Mouse (Mus musculus) CH12.LX (cell line): ENCODE measurements around the gene Hfm1. TPM values are rescaled to one million over a fixed set of nuclear protein-coding genes. Genes with fewer than 3 reads are reported as not detected.

ENCODE experiments used
- DNase-seq: peaks from one replicate; pipeline ENCODE4 v3.0.0-alpha.2; 2013; ENCODE audit errors: extremely low read depth
- H3K27ac ChIP-seq: 2 replicates; pipeline ENCODE4 v1.5.1; 2012; ENCODE audit warnings: low read depth, mild to moderate bottlenecking, control low read depth, moderate library complexity; ENCODE audit not compliant: insufficient read depth
- H3K27me3 ChIP-seq: replicated peaks from 2 replicates; pipeline ENCODE3; 2012; ENCODE audit warnings: inconsistent platforms
- H3K36me3 ChIP-seq, 2 experiments: replicated peaks in 1 of 2; 2 replicates each; pipeline versions ENCODE3 to v1.6.1; 2012; ENCODE audit warnings: inconsistent platforms in 1 of 2, low read length in 1 of 2, mild to moderate bottlenecking in 1 of 2, mixed read lengths in 1 of 2, moderate library complexity in 1 of 2; ENCODE audit not compliant: control insufficient read depth in 1 of 2, insufficient read depth in 1 of 2
- H3K4me1 ChIP-seq, 2 experiments: 2 replicates each; pipeline ENCODE4 v1.6.1; 2012; ENCODE audit warnings: inconsistent platforms in 1 of 2, moderate library complexity in 1 of 2; ENCODE audit not compliant: insufficient read depth in 2 of 2, control insufficient read depth in 1 of 2
- H3K4me2 ChIP-seq: 2 replicates; pipeline ENCODE4 v1.6.1; 2012; ENCODE audit warnings: low read depth, mild to moderate bottlenecking, control low read depth; ENCODE audit not compliant: poor library complexity, insufficient read depth, severe bottlenecking
- H3K4me3 ChIP-seq, 3 experiments: fragments of 150-350 bp in 1 of 3; sonication (generic) in 1 of 3; replicated peaks in 1 of 3; 2 replicates each; pipeline versions ENCODE3 to v1.5.1; 2011 to 2012; ENCODE audit warnings: low read depth in 2 of 3, low read length in 2 of 3, mild to moderate bottlenecking in 2 of 3, moderate library complexity in 2 of 3, control low read depth in 1 of 3, improper control_type of control experiment in 1 of 3, inconsistent platforms in 1 of 3, mixed read lengths in 1 of 3; ENCODE audit not compliant: poor library complexity in 1 of 3
- H3K79me2 ChIP-seq: replicated peaks from 2 replicates; pipeline ENCODE4 v1.6.1; 2012; ENCODE audit warnings: mild to moderate bottlenecking, moderate library complexity; ENCODE audit not compliant: control insufficient read depth, poor library complexity, insufficient read depth, severe bottlenecking; ENCODE audit errors: extremely low read depth
- H3K9ac ChIP-seq: 2 replicates; pipeline ENCODE4 v1.6.1; 2012; ENCODE audit warnings: low read depth, mild to moderate bottlenecking, control low read depth, moderate library complexity; ENCODE audit not compliant: insufficient read depth
- H3K9me3 ChIP-seq: replicated peaks from 2 replicates; pipeline ENCODE3; 2012; ENCODE audit warnings: low read length, inconsistent platforms, mixed read lengths
- BHLHE40 ChIP-seq: IDR thresholded peaks from 2 replicates; pipeline ENCODE4 v1.6.1; 2011; ENCODE audit warnings: mild to moderate bottlenecking, low read depth, low read length, improper control_type of control experiment
- CHD1 ChIP-seq: IDR thresholded peaks from 2 replicates; pipeline ENCODE4 v1.6.1; 2012; ENCODE audit warnings: low read depth, low read length, improper control_type of control experiment, inconsistent platforms
- E2F4 ChIP-seq: IDR thresholded peaks from 2 replicates; pipeline ENCODE4 v1.6.1; 2011; ENCODE audit warnings: low read depth, low read length, improper control_type of control experiment; ENCODE audit not compliant: insufficient replicate concordance
- ELF1 ChIP-seq: IDR thresholded peaks from 2 replicates; pipeline ENCODE4 v1.6.1; 2014; ENCODE audit warnings: low read depth, mild to moderate bottlenecking, inconsistent platforms, low read length, improper control_type of control experiment
- EP300 ChIP-seq: IDR thresholded peaks from 2 replicates; pipeline ENCODE4 v1.6.1; 2011; ENCODE audit warnings: low read length, improper control_type of control experiment
- ETS1 ChIP-seq: conservative IDR thresholded peaks from 2 replicates; pipeline ENCODE4 v1.6.1; 2012; ENCODE audit warnings: low read depth, mild to moderate bottlenecking, inconsistent platforms, low read length, improper control_type of control experiment, moderate library complexity
- GABPA ChIP-seq: IDR thresholded peaks from 2 replicates; pipeline ENCODE4 v1.6.1; 2012; ENCODE audit warnings: low read depth, low read length, improper control_type of control experiment, inconsistent platforms; ENCODE audit not compliant: insufficient replicate concordance
- HCFC1 ChIP-seq: IDR thresholded peaks from 2 replicates; pipeline ENCODE4 v1.6.1; 2012; ENCODE audit warnings: low read depth, mild to moderate bottlenecking, inconsistent platforms, low read length, improper control_type of control experiment
- IRF4 ChIP-seq: IDR thresholded peaks from 2 replicates; pipeline ENCODE4 v1.6.1; 2014; ENCODE audit warnings: low read depth, mild to moderate bottlenecking, inconsistent platforms, low read length, improper control_type of control experiment
- JUN ChIP-seq: IDR thresholded peaks from 2 replicates; pipeline ENCODE4 v1.6.1; 2011; ENCODE audit warnings: low read depth, mild to moderate bottlenecking, low read length, improper control_type of control experiment, moderate library complexity; ENCODE audit not compliant: insufficient read depth
- JUND ChIP-seq: conservative IDR thresholded peaks from 2 replicates; pipeline ENCODE4 v1.6.1; 2011; ENCODE audit warnings: low read depth, low read length, improper control_type of control experiment
- KAT2A ChIP-seq: IDR thresholded peaks from 2 replicates; pipeline ENCODE4 v1.6.1; 2012; ENCODE audit warnings: low read length, improper control_type of control experiment, inconsistent platforms; ENCODE audit not compliant: insufficient replicate concordance
- MAX ChIP-seq: IDR thresholded peaks from 2 replicates; pipeline ENCODE4 v1.6.1; 2011; ENCODE audit warnings: low read length, improper control_type of control experiment
- MAZ ChIP-seq: IDR thresholded peaks from 2 replicates; pipeline ENCODE4 v1.6.1; 2012; ENCODE audit warnings: low read depth, mild to moderate bottlenecking, inconsistent platforms, low read length, improper control_type of control experiment, moderate library complexity
- MYC ChIP-seq: IDR thresholded peaks from 2 replicates; pipeline ENCODE4 v1.6.1; 2011; ENCODE audit warnings: low read depth, mild to moderate bottlenecking, improper control_type of control experiment, low read length
- NELFE ChIP-seq: IDR thresholded peaks from 2 replicates; pipeline ENCODE4 v1.6.1; 2011; ENCODE audit warnings: low read depth, low read length, improper control_type of control experiment
- NRF1 ChIP-seq: IDR thresholded peaks from 2 replicates; pipeline ENCODE4 v1.6.1; 2014; ENCODE audit warnings: low read depth, mild to moderate bottlenecking, inconsistent platforms, low read length, improper control_type of control experiment, moderate library complexity
- PAX5 ChIP-seq: IDR thresholded peaks from 2 replicates; pipeline ENCODE4 v1.6.1; 2012; ENCODE audit warnings: low read length, inconsistent platforms, mixed read lengths
- SIN3A ChIP-seq: IDR thresholded peaks from 2 replicates; pipeline ENCODE4 v1.6.1; 2012; ENCODE audit warnings: low read length, improper control_type of control experiment, inconsistent platforms
- TBP ChIP-seq: conservative IDR thresholded peaks from 2 replicates; pipeline ENCODE4 v1.6.1; 2011; ENCODE audit warnings: low read depth, low read length, improper control_type of control experiment
- TCF12 ChIP-seq: IDR thresholded peaks from 2 replicates; pipeline ENCODE4 v1.6.1; 2014; ENCODE audit warnings: low read depth, mild to moderate bottlenecking, inconsistent platforms, low read length, improper control_type of control experiment
- USF1 ChIP-seq: IDR thresholded peaks from 2 replicates; pipeline ENCODE4 v1.6.1; 2014; ENCODE audit warnings: low read depth, mild to moderate bottlenecking, inconsistent platforms, low read length, improper control_type of control experiment
- ZC3H11A ChIP-seq: IDR thresholded peaks from 2 replicates; pipeline ENCODE4 v1.6.1; 2012; ENCODE audit warnings: low read depth, mild to moderate bottlenecking, inconsistent platforms, low read length, improper control_type of control experiment
- ZKSCAN1 ChIP-seq: IDR thresholded peaks from 2 replicates; pipeline ENCODE4 v1.6.1; 2012; ENCODE audit warnings: low read depth, inconsistent platforms, low read length, improper control_type of control experiment, borderline replicate concordance
- ZNF384 ChIP-seq: IDR thresholded peaks from 2 replicates; pipeline ENCODE4 v1.6.1; 2012; ENCODE audit warnings: low read depth, low read length, improper control_type of control experiment, inconsistent platforms
- dilution Hi-C: fragments of 300-500 bp; cut with MboI; formaldehyde crosslinking; loops from 2 replicates; pipeline ENCODE4 v1.14.3; 2020; ENCODE audit warnings: low sequenced_read_pairs; ENCODE audit not compliant: extremely low pct_unique_long_range_greater_than_20kb, extremely low pct_ligation_motif_present
- in situ Hi-C: fragments of 300-500 bp; cut with MboI; formaldehyde crosslinking; loops from 3 replicates; pipeline ENCODE4 v1.14.3; 2019; ENCODE audit warnings: low sequenced_read_pairs, low pct_ligation_motif_present, low pct_unique_long_range_greater_than_20kb, mixed read lengths
- polyA plus RNA-seq: library from polyadenylated mRNA; unstranded; fragments of >175 nt; gene quantifications from 2 replicates; pipeline ENCODE4 v1.2.1, GENCODE M21; 2012; ENCODE audit warnings: low read depth; ENCODE audit not compliant: insufficient read length
- total RNA-seq, 2 experiments: library from RNA; depleted of rRNA; stranded (reverse); fragments of 300-350 nt in 1 of 2; fragments of >200 nt in 1 of 2; gene quantifications; 2 replicates each; pipeline ENCODE4 v1.2.3; 2012 to 2014

Gene Hfm1
- total and polyA plus RNA-seq, 3 experiments, result not detected

- TF ChIP-seq NRF1 (no peak), CHD1 (no peak), USF1 (no peak), ZNF384 (no peak), TBP (no peak), ZKSCAN1 (no peak), EP300 (no peak), ELF1 (no peak), SIN3A (no peak), MYC (peak; percentile 81), JUND (no peak), NELFE (no peak; the same call in 1 of the 2 replicates), ZC3H11A (peak; percentile 38; the same call in 1 of the 2 replicates), BHLHE40 (no peak)
Observed at GRCm38 (mm10) chr5:106791241-106791572, 134.9 kb downstream of the Hfm1 start (continued).

- Histone ChIP-seq H3K36me3 (no peaks in the 10 kb centered on the region), H3K9me3 (peaks cover 3% of the 10 kb centered on the region), H3K4me2 (peak overlapping the region; percentile 38), H3K27me3 (no peaks in the 10 kb centered on the region), H3K27ac (no peak overlapping the region), H3K4me1 (peaks cover 0 to 4% of the 10 kb centered on the region in 2 experiments; a peak in 1 of 4 replicates), H3K4me3 (no peak overlapping the region), H3K9ac (no peak overlapping the region), H3K79me2 (no peaks in the 10 kb centered on the region)
- in situ Hi-C loops (loop anchor here (25.0 kb wide), 2 partner anchors 328 to 428 kb away; partner anchors contain the start of gene Barhl2), dilution Hi-C loops (no loop called here)
- no peak for DNase-seq
- TF ChIP-seq HCFC1 (no peak), MAX (no peak), JUND (no peak), ETS1 (no peak), PAX5 (no peak), KAT2A (no peak), E2F4 (no peak), JUN (no peak), GABPA (no peak), MYC (no peak), IRF4 (no peak), NRF1 (no peak), TBP (no peak), MAZ (no peak), TCF12 (no peak), NELFE (no peak)
Observed at GRCm38 (mm10) chr5:106790496-106791240, 135.5 kb downstream of the Hfm1 start.

Other genes with a start within 250 kb of the Hfm1 start
- gene Zfp644, start 229.0 kb downstream of the Hfm1 start, total RNA-seq (2012; rRNA removed), result 15.1 and 19.2 TPM in 2 replicates
- gene Zfp644, start 229.0 kb downstream of the Hfm1 start, total RNA-seq (2014; rRNA removed), result 28.7 and 32.4 TPM in 2 replicates
- 15.4 and 17.7 TPM in 2 replicates for gene Zfp644, start 229.0 kb downstream of the Hfm1 start, polyA plus RNA-seq
- gene Cdc7, start 38.0 kb upstream of the Hfm1 start, total RNA-seq (2012; rRNA removed), result 25.4 and 25.7 TPM in 2 replicates
- 42.6 and 46.5 TPM in 2 replicates for gene Cdc7, start 38.0 kb upstream of the Hfm1 start, total RNA-seq (2014; rRNA removed)
- 27.4 and 27.8 TPM in 2 replicates for gene Cdc7, start 38.0 kb upstream of the Hfm1 start, polyA plus RNA-seq